Mouse (Mus musculus) testis, postnatal 14 days (tissue): ENCODE data around the gene Gcgr.

ENCODE experiments used
- DNase-seq: peaks from one replicate; pipeline ENCODE4 v3.0.0; 2021; ENCODE audit warnings: low spot score

Gcgr gene

DNA sequence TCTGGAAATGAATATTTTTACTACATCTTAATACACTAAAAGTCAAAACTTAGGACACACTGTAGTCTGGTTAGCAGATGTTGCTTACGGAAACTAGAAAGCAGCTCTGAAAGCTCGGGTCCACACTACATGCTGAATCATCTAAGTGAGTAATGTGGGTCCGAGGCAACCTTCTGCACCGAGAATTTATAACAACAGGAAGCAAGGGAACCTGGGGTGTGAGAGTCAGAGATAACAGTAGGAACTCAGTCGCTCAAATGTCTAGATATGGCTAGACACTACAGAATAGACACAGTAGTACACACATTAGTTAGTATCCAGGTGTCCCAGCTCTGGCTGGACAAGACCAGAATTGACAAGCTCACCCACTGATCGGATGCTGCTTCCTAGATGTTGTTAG lies 58.0 kb downstream of the Gcgr start:
- no peak for DNase-seq
